Mouse (Mus musculus) liver, embryonic 12.5 days (tissue): Measurements from ENCODE around the gene Il20ra. TPM values are rescaled to one million over a fixed set of nuclear protein-coding genes. Genes with fewer than 3 reads are reported as not detected.

ENCODE experiments used
- ATAC-seq: fragments of 200-750 bp; cut with Nextera tagmentation; 2 replicates; pipeline ENCODE4 v1.8.0; 2017; ENCODE audit warnings: moderate number of reproducible peaks, mild to moderate bottlenecking, moderate library complexity
- H3K27ac ChIP-seq: fragments of 300-500 bp; sonication (generic); 2 replicates; pipeline ENCODE4 v1.5.1; 2016; ENCODE audit warnings: mild to moderate bottlenecking
- H3K27me3 ChIP-seq: fragments of 300-500 bp; sonication (generic); replicated peaks from 2 replicates; pipeline ENCODE4 v1.6.1; 2016; ENCODE audit warnings: mild to moderate bottlenecking, moderate library complexity
- H3K36me3 ChIP-seq: fragments of 300-500 bp; sonication (generic); 2 replicates; pipeline ENCODE4 v1.6.1; 2016; ENCODE audit warnings: mild to moderate bottlenecking, moderate library complexity
- H3K4me1 ChIP-seq: fragments of 300-500 bp; sonication (generic); 2 replicates; pipeline ENCODE4 v1.6.1; 2016
- H3K4me2 ChIP-seq: fragments of 300-500 bp; sonication (generic); 2 replicates; pipeline ENCODE4 v1.6.1; 2016; ENCODE audit warnings: mild to moderate bottlenecking, moderate library complexity
- H3K4me3 ChIP-seq: fragments of 300-500 bp; sonication (generic); 2 replicates; pipeline ENCODE4 v1.5.1; 2016; ENCODE audit warnings: mild to moderate bottlenecking, moderate library complexity
- H3K9ac ChIP-seq: fragments of 300-500 bp; sonication (generic); 2 replicates; pipeline ENCODE4 v1.6.1; 2016; ENCODE audit warnings: mild to moderate bottlenecking, moderate library complexity
- H3K9me3 ChIP-seq: fragments of 300-500 bp; sonication (generic); replicated peaks from 2 replicates; pipeline ENCODE4 v1.6.1; 2016; ENCODE audit warnings: mild to moderate bottlenecking, moderate library complexity
- WGBS: fragments of 180-500 bp; shearing (Covaris S2); methylation state at CpG from one replicate; pipeline ENCODE4 v1.1.7; 2016; ENCODE audit not compliant: insufficient replicate concordance; 5-methylcytosine and 5-hydroxymethylcytosine counted together
- polyA plus RNA-seq: library from polyadenylated mRNA; unstranded; fragments of >200 nt; fragmentation: Nextera tagmentation; extraction: Ambion mirVana; gene quantifications from 2 replicates; pipeline ENCODE4 v1.2.1, GENCODE M21; 2016

The Il20ra gene
- polyA plus RNA-seq, 1 experiment from 2014 or later, result 0.37 TPM

DNA sequence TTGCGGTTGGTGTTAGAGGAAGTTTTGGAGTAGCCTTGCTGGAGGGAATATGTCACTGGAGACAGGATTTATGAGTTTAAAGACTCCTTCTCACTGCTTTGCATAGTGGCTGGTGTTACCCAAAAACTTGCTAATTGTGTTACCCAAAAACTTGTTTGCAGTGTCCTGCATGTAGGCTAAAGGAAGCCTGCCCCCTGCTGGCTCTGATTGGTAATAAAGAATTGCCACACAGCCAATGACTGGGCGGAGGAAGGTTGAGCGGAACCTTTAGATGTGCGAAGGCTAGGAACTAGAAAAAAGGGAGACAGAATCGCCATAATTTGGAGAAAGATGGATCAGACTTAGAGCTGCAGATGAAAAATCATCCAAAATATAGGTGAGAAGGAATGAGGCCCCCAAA is 69.0 kb downstream of the Il20ra start:
- no peak overlapping the region for H3K4me2 ChIP-seq
- H3K36me3 ChIP-seq, result no peaks in the 10 kb centered on the region
- H3K9ac ChIP-seq, result no peak overlapping the region
- no peak overlapping the region for H3K27ac ChIP-seq
- H3K4me1 ChIP-seq, result no peaks in the 10 kb centered on the region
- no peaks in the 10 kb centered on the region for H3K27me3 ChIP-seq
- 68% methylated on average over 5 of the region's 5 CpGs for WGBS
- H3K9me3 ChIP-seq, result no peaks in the 10 kb centered on the region
- no peak overlapping the region for H3K4me3 ChIP-seq
- ATAC-seq, result no peak

DNA sequence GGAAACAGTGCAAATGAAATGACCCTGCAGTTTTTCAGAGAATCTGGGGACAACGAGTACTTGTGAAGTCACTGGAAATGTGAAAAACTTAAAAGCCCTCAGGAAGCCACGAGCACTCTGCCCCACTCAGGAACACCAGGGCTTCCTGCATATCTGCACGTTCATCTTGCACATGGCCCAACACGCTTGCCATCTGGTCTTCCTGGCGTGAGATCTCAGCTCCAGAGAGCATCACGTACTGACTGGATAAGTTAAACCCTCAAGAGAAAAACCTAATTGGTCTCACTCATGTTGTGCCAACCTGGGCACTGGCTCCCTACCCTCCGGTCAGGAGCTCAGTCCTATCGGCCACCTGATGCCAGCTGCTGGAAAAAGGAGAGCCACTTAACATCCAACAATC is 82.6 kb downstream of the Il20ra start:
- 51% methylated on average over 8 of the region's 8 CpGs for WGBS
- Histone ChIP-seq H3K27me3 (no peaks in the 10 kb centered on the region), H3K4me3 (no peak overlapping the region), H3K9ac (no peak overlapping the region), H3K4me1 (no peaks in the 10 kb centered on the region), H3K9me3 (no peaks in the 10 kb centered on the region), H3K36me3 (no peaks in the 10 kb centered on the region), H3K27ac (no peak overlapping the region), H3K4me2 (no peak overlapping the region)
- no peak for ATAC-seq

DNA sequence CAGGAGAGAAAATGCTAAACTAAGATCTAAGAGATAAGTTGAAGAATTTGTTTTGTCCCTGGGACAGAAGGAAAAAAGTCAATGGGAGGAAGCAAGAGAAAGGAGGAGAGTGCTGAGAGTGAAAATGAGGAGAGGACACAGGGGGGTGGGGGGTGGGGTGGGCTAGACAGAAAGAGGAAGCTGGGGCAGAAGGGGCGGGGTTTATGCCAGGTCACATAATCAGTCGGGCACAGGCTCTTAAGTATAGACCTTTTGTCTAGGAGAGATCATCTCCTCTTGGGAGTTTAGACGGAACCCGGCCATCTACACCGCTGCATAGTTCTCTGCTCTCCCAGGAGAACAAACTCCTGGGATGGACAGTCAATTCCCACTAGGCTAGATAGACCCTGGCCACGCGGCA is 90.6 kb downstream of the Il20ra start:
- no peaks in the 10 kb centered on the region for H3K36me3 ChIP-seq
- no peak overlapping the region for H3K4me2 ChIP-seq
- H3K9ac ChIP-seq, result no peak overlapping the region
- no peak overlapping the region for H3K27ac ChIP-seq
- no peaks in the 10 kb centered on the region for H3K9me3 ChIP-seq
- WGBS, result 36% methylated on average over 7 of the region's 7 CpGs
- no peaks in the 10 kb centered on the region for H3K4me1 ChIP-seq
- H3K4me3 ChIP-seq, result no peak overlapping the region
- ATAC-seq, result no peak
- H3K27me3 ChIP-seq, result no peaks in the 10 kb centered on the region

DNA sequence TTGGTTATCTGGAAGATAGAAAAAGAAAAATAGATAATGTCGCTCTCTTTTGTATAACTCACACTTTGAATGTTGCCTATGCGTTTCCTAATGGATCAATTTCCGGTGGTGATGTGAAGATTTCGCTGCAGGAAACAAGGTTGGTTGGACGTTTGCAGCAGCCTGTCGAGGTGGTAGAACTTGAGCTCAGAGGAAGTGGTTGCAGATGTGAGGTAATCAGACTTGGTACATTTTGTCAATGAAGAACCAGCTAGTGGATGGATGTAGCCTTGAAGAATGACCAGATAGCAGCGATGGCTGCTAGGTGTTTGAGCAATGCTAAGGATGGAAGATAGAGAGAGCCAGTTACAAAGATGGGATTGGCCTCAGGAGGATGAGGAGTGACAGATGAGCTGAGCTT is 92.4 kb downstream of the Il20ra start:
- Histone ChIP-seq H3K9ac (no peak overlapping the region), H3K9me3 (no peaks in the 10 kb centered on the region), H3K27ac (no peak overlapping the region), H3K36me3 (no peaks in the 10 kb centered on the region), H3K4me2 (no peak overlapping the region), H3K27me3 (no peaks in the 10 kb centered on the region), H3K4me3 (no peak overlapping the region), H3K4me1 (no peaks in the 10 kb centered on the region)
- no peak for ATAC-seq
- WGBS, result 47% methylated on average over 7 of the region's 7 CpGs

Other genes starting within 250 kb of the Il20ra start
- gene Ifngr1, start 120.6 kb upstream of the Il20ra start, polyA plus RNA-seq, result 38.0 and 40.7 TPM in 2 replicates
- gene Il22ra2, start 90.6 kb upstream of the Il20ra start, polyA plus RNA-seq, result not detected in 2 replicates
- 9.9 and 10.0 TPM in 2 replicates for gene Slc35d3, start 138.9 kb downstream of the Il20ra start, polyA plus RNA-seq
- 29.7 and 30.9 TPM in 2 replicates for gene Pex7, start 195.1 kb downstream of the Il20ra start, polyA plus RNA-seq
- 1.2 and 1.3 TPM in 2 replicates for gene Map3k5, start 221.9 kb downstream of the Il20ra start, polyA plus RNA-seq